Mouse (Mus musculus) forebrain, postnatal 0 days (tissue): Measurements from ENCODE around the gene Malrd1. TPM values are rescaled to one million over a fixed set of nuclear protein-coding genes. Genes with fewer than 3 reads are reported as not detected.

Source experiments
- ATAC-seq: fragments of 200-750 bp; cut with Nextera tagmentation; 2 replicates; pipeline ENCODE4 v1.8.0; 2017; ENCODE audit warnings: mild to moderate bottlenecking, moderate library complexity
- DNase-seq: peaks from one replicate; pipeline ENCODE4 v3.0.0-alpha.2; 2015
- H3K27ac ChIP-seq: fragments of 300-500 bp; sonication (generic); 2 replicates; pipeline ENCODE4 v1.5.1; 2014; ENCODE audit warnings: low read depth, mild to moderate bottlenecking, antibody characterized with exemption, low read length, moderate library complexity, mixed read lengths
- H3K27me3 ChIP-seq: fragments of 300-500 bp; sonication (generic); 2 replicates; pipeline ENCODE4 v1.6.1; 2014; ENCODE audit warnings: mild to moderate bottlenecking, low read length, mixed read lengths; ENCODE audit not compliant: insufficient read depth
- H3K36me3 ChIP-seq: fragments of 300-500 bp; sonication (generic); 2 replicates; pipeline ENCODE4 v1.6.1; 2014; ENCODE audit warnings: mild to moderate bottlenecking, moderate library complexity; ENCODE audit not compliant: insufficient read depth
- H3K4me1 ChIP-seq: fragments of 300-500 bp; sonication (generic); 2 replicates; pipeline ENCODE4 v1.6.1; 2014; ENCODE audit warnings: antibody characterized with exemption; ENCODE audit not compliant: insufficient read depth
- H3K4me2 ChIP-seq: fragments of 300-500 bp; sonication (generic); 2 replicates; pipeline ENCODE4 v1.6.1; 2014; ENCODE audit warnings: low read depth, mild to moderate bottlenecking, moderate library complexity
- H3K4me3 ChIP-seq: fragments of 300-500 bp; sonication (generic); 2 replicates; pipeline ENCODE4 v1.5.1; 2014; ENCODE audit warnings: low read depth, low read length, mixed read lengths
- H3K9ac ChIP-seq: fragments of 300-500 bp; sonication (generic); 2 replicates; pipeline ENCODE4 v1.6.1; 2014; ENCODE audit warnings: mild to moderate bottlenecking
- H3K9me3 ChIP-seq: fragments of 300-500 bp; sonication (generic); 2 replicates; pipeline ENCODE4 v1.6.1; 2016; ENCODE audit warnings: low read length
- CTCF ChIP-seq: sonication (generic); IDR thresholded peaks from 2 replicates; pipeline ENCODE4 v1.5.1; 2016; ENCODE audit warnings: antibody characterized with exemption, control low read depth, low read depth
- WGBS: fragments of 180-500 bp; shearing (Covaris S2); extraction: QIAGEN DNeasy Blood & Tissue Kit; methylation state at CpG from one replicate; pipeline ENCODE4 v1.1.7; 2014; 5-methylcytosine and 5-hydroxymethylcytosine counted together
- polyA plus RNA-seq: library from polyadenylated mRNA; unstranded; fragments of >200 nt; fragmentation: Nextera tagmentation; extraction: Ambion mirVana; gene quantifications from 2 replicates; pipeline ENCODE4 v1.2.1, GENCODE M21; 2015
- total RNA-seq: library from RNA; depleted of rRNA; stranded (reverse); fragments of >200 nt; gene quantifications from 2 replicates; pipeline ENCODE4 v1.2.3, GENCODE M21; 2014

The Malrd1 gene
- total and polyA plus RNA-seq, 2 experiments from 2014 or later, result 0.07 to 0.10 TPM

DNA sequence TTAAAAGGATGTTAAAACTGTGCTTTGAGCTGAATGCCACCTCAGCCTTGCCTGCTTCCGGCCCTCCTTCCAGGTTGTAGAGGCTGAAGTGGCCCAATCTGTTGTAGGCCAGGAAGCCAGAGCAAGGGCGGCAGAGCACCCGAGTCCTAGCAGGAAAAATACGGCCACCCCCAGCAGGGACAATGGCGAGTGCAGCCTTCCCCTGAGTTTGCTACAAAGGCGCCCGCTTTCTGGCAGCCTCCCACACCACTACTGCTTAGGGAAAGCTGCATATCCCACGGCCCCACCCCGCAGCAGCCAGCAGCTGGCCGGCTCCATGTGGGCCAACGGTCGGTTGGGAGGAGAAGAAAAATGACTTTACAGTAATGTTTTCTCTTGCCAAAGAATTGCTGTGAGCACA, 503.5 kb downstream of the Malrd1 start:
- Histone ChIP-seq H3K9ac (no peak overlapping the region), H3K4me2 (no peak overlapping the region), H3K4me1 (no peaks in the 10 kb centered on the region), H3K27ac (no peak overlapping the region), H3K4me3 (no peak overlapping the region), H3K36me3 (no peaks in the 10 kb centered on the region), H3K9me3 (no peaks in the 10 kb centered on the region), H3K27me3 (no peaks in the 10 kb centered on the region)
- ATAC-seq, result no peak
- no peak for DNase-seq
- TF ChIP-seq CTCF, result no peak
- WGBS, result 33% methylated on average over 12 of the region's 12 CpGs

DNA sequence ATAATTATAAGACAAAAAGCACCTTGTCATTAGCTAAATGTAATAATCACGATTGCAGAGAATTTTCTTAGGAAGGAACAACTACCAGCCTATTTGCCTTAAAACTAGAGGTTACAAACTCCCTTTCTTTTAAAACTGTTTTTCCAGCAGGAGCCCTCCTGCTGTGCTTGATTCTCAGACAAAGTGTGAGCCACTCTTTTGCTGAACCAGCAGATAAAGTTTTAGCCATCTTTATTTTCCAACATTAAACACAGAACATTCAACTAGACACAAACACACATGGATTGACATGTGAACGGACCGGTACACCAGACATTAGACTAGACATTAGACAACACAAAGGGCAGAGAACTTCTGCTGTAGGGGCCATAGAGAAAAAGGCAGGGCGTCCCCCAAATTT, 505.3 kb downstream of the Malrd1 start:
- Histone ChIP-seq H3K27ac (no peak overlapping the region), H3K9me3 (no peaks in the 10 kb centered on the region), H3K36me3 (no peaks in the 10 kb centered on the region), H3K9ac (no peak overlapping the region), H3K4me3 (no peak overlapping the region), H3K4me2 (no peak overlapping the region), H3K27me3 (no peaks in the 10 kb centered on the region), H3K4me1 (no peaks in the 10 kb centered on the region)
- no peak for TF ChIP-seq CTCF
- ATAC-seq (no peak), DNase-seq (no peak)
- WGBS, result 42% methylated on average over 4 of the region's 4 CpGs

DNA sequence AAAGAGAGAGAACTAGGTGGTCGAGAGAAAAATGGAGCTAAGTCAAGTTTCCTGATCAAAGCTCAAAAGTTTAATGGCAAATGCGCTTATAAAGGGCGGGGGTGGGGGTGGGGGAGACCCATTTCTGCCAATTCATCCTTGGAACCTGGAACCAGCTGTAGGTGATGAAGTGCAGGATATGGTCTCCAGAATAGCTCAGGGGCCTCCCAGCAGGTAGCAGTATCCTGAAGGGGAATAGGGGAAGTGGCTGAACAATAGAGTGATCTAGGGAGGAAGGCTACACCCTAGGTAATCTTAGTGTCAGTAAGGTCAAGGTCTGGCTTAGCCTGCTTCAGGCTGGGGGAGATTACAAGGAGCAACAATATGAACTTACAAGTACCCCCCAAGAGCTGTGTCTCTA, 506.5 kb downstream of the Malrd1 start:
- ATAC-seq (no peak), DNase-seq (no peak)
- Histone ChIP-seq H3K4me3 (no peak overlapping the region), H3K36me3 (no peaks in the 10 kb centered on the region), H3K9ac (no peak overlapping the region), H3K4me2 (no peak overlapping the region), H3K27me3 (no peaks in the 10 kb centered on the region), H3K27ac (no peak overlapping the region), H3K9me3 (no peaks in the 10 kb centered on the region), H3K4me1 (no peaks in the 10 kb centered on the region)
- no peak for TF ChIP-seq CTCF
- WGBS, result 53% methylated on average over 3 of the region's 3 CpGs

DNA sequence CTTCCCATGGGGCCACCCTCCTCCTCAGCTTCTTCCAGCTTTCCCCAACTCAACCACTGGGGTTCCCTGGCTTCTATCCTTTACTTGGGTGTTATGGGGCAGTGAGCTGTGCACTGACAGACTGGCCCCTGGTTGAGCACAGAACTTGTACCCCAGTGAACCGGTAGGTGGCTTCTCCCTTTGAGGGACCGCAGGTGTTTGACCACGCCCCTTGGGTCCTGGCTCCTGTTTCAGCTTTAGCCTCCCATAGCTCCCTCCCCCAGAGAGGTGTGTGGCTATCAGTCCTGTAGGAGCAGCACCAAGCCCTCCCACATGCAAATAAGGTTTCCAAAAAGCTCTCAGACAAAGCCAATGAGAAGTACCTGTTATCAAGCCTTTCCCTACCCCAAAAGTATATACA, 584.4 kb downstream of the Malrd1 start:
- Histone ChIP-seq H3K27me3 (no peaks in the 10 kb centered on the region), H3K27ac (no peak overlapping the region), H3K4me3 (no peak overlapping the region), H3K9me3 (no peaks in the 10 kb centered on the region), H3K36me3 (no peaks in the 10 kb centered on the region), H3K9ac (no peak overlapping the region), H3K4me2 (no peak overlapping the region), H3K4me1 (no peaks in the 10 kb centered on the region)
- no peak for DNase-seq
- no peak for ATAC-seq
- 60% methylated on average over 3 of the region's 3 CpGs for WGBS
- TF ChIP-seq CTCF, result no peak

DNA sequence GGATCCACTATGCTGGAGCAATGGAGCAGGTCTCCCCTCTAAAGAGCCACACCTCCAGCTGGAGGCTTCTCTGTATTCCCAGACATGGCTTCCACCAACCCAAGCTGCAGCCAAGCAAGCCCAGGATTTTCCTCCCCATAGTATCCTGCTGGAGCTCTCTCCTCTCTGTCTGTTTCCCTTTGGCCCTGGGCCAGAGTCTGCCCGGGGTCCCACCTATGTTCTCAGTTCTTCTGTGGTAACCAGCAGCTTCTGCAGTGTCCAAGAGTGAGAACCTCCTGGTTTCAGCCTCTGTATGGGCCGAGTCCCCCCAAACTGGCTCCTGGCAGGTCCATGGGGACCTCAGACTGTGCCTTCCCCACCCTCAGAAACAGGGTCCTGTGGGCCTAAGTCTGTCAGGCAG, 587.1 kb downstream of the Malrd1 start:
- no peak for ATAC-seq

DNA sequence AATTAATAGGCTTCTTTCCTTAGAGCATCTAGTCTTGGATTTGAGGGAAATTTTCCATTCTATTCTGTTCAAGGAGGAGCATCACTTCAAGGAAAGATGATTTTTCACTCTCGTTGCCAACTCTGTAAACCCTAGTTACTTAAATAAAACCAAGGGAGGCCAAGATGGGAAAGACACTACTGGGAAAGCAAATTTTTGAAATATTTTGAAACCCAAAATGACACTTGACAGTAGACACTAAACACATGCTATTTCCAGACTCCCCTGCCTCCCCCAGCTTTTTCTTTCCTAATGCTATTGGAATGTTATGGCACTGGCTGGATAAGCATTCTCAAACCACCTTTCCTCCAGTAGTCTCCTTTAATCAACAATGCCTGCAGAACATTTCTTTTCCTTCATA, 621.7 kb downstream of the Malrd1 start:
- DNase-seq (no peak), ATAC-seq (no peak)
- WGBS, result 87% methylated on average over 1 of the region's 1 CpGs
- no peak overlapping the region for H3K9ac ChIP-seq
- no peak for TF ChIP-seq CTCF
- no peaks in the 10 kb centered on the region for H3K27me3 ChIP-seq
- H3K4me1 ChIP-seq, result no peaks in the 10 kb centered on the region
- H3K4me3 ChIP-seq, result no peak overlapping the region
- H3K36me3 ChIP-seq, result no peaks in the 10 kb centered on the region
- no peaks in the 10 kb centered on the region for H3K9me3 ChIP-seq
- no peak overlapping the region for H3K27ac ChIP-seq
- H3K4me2 ChIP-seq, result no peak overlapping the region

More for the DNA sequence above, 587.1 kb downstream of the Malrd1 start:
- H3K27ac ChIP-seq, result no peak overlapping the region
- TF ChIP-seq CTCF, result no peak
- no peak overlapping the region for H3K9ac ChIP-seq
- no peak for DNase-seq
- H3K9me3 ChIP-seq, result no peaks in the 10 kb centered on the region
- WGBS, result 74% methylated on average over 2 of the region's 2 CpGs
- H3K4me3 ChIP-seq, result no peak overlapping the region
- no peaks in the 10 kb centered on the region for H3K36me3 ChIP-seq
- no peak overlapping the region for H3K4me2 ChIP-seq
- no peaks in the 10 kb centered on the region for H3K4me1 ChIP-seq
- H3K27me3 ChIP-seq, result no peaks in the 10 kb centered on the region

DNA sequence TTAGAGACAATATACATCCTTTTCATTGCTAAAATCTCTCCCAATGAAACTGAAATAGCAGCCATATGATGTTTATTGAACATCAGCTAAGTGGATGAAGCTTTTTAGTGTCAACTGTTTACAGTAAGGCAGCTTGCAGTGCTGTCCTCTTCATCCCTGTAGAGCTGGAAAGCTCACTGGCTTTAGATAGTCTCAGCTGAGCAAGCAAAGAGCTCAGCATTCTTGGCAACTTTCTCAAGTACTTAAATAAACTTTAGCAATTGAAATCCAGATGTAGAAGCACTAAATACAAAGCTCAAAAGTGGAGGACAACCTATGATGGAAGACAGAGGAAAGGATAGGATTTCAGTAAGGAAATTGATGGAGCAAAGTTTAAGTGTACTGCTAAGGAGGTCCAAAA, 626.3 kb downstream of the Malrd1 start:
- H3K4me3 ChIP-seq, result no peak overlapping the region
- no peaks in the 10 kb centered on the region for H3K4me1 ChIP-seq
- TF ChIP-seq CTCF, result no peak
- H3K4me2 ChIP-seq, result no peak overlapping the region
- H3K27ac ChIP-seq, result no peak overlapping the region
- no peaks in the 10 kb centered on the region for H3K36me3 ChIP-seq
- no peak overlapping the region for H3K9ac ChIP-seq
- no peak for ATAC-seq
- H3K27me3 ChIP-seq, result no peaks in the 10 kb centered on the region
- H3K9me3 ChIP-seq, result no peaks in the 10 kb centered on the region
- DNase-seq, result no peak
